Mouse (Mus musculus): Measurements from ENCODE around the gene Col2a1. TPM values are rescaled to one million over a fixed set of nuclear protein-coding genes. Genes with fewer than 3 reads are reported as not detected.
A peak's percentile ranks its signal among the peaks of the same experiment; 100 is the strongest.

Col2a1 gene
- polyA plus RNA-seq, 1 experiment from 2014 or later: 2.5 TPM

- H3K27ac ChIP-seq (ENCODE audit: low read length): no peak overlapping the region
- H3K4me1 ChIP-seq (ENCODE audit: control insufficient read depth, insufficient read depth, low read length): peaks cover 33% of the 10 kb centered on the region
- no peak overlapping the region for H3K4me3 ChIP-seq (ENCODE audit: low read depth, low read length)
- no peaks in the 10 kb centered on the region for H3K36me3 ChIP-seq (ENCODE audit: control insufficient read depth, insufficient read depth, low read length)
- no peak overlapping the region for H3K4me2 ChIP-seq (replicated peaks; ENCODE audit: low read depth, low read length)
- H3K9ac ChIP-seq (replicated peaks; ENCODE audit: low read depth, low read length): no peak overlapping the region
- ATAC-seq (ENCODE audit: insufficient number of reproducible peaks, insufficient read depth, low FRiP score, low read depth): no peak
- whole genome bisulfite sequencing: 27% methylated on average over 7 of the region's 7 CpGs
- H3K9me3 ChIP-seq (ENCODE audit: control insufficient read depth, low read depth, low read length): no peaks in the 10 kb centered on the region
- peaks cover 20% of the 10 kb centered on the region; the same call in 1 of the 2 replicates for H3K27me3 ChIP-seq (ENCODE audit: control insufficient read depth, insufficient read depth, low read length)
Measured at GRCm38 (mm10) chr15:97999991-98000390, 4.5 kb downstream of the Col2a1 start.

- ATAC-seq (ENCODE audit: insufficient number of reproducible peaks, insufficient read depth, low FRiP score, low read depth): no peak
- no peak overlapping the region for H3K4me2 ChIP-seq (replicated peaks; ENCODE audit: low read depth, low read length)
- 29% methylated on average over 13 of the region's 13 CpGs for WGBS
- no peak overlapping the region for H3K9ac ChIP-seq (replicated peaks; ENCODE audit: low read depth, low read length)
- no peaks in the 10 kb centered on the region for H3K9me3 ChIP-seq (ENCODE audit: control insufficient read depth, low read depth, low read length)
- no peaks in the 10 kb centered on the region for H3K36me3 ChIP-seq (ENCODE audit: control insufficient read depth, insufficient read depth, low read length)
- no peak overlapping the region for H3K27ac ChIP-seq (ENCODE audit: low read length)
- H3K27me3 ChIP-seq (ENCODE audit: control insufficient read depth, insufficient read depth, low read length): peaks cover 19% of the 10 kb centered on the region; the same call in 1 of the 2 replicates
- no peak overlapping the region for H3K4me3 ChIP-seq (ENCODE audit: low read depth, low read length)
- peaks cover 30% of the 10 kb centered on the region for H3K4me1 ChIP-seq (ENCODE audit: control insufficient read depth, insufficient read depth, low read length)
Measured at GRCm38 (mm10) chr15:97999546-97999945, 4.9 kb downstream of the Col2a1 start.

- H3K4me1 ChIP-seq (ENCODE audit: control insufficient read depth, insufficient read depth, low read length): peaks cover 11% of the 10 kb centered on the region
- H3K4me3 ChIP-seq (ENCODE audit: low read depth, low read length): no peak overlapping the region
- no peaks in the 10 kb centered on the region for H3K9me3 ChIP-seq (ENCODE audit: control insufficient read depth, low read depth, low read length)
- no peak overlapping the region for H3K27ac ChIP-seq (ENCODE audit: low read length)
- 57% methylated on average over 13 of the region's 13 CpGs for WGBS
- H3K27me3 ChIP-seq (ENCODE audit: control insufficient read depth, insufficient read depth, low read length): peaks cover 11% of the 10 kb centered on the region; the same call in 1 of the 2 replicates
- ATAC-seq (ENCODE audit: insufficient number of reproducible peaks, insufficient read depth, low FRiP score, low read depth): no peak
- no peak overlapping the region for H3K4me2 ChIP-seq (replicated peaks; ENCODE audit: low read depth, low read length)
- no peak overlapping the region for H3K9ac ChIP-seq (replicated peaks; ENCODE audit: low read depth, low read length)
- H3K36me3 ChIP-seq (ENCODE audit: control insufficient read depth, insufficient read depth, low read length): no peaks in the 10 kb centered on the region
Measured at GRCm38 (mm10) chr15:97996716-97997256, 7.7 kb downstream of the Col2a1 start.

DNA sequence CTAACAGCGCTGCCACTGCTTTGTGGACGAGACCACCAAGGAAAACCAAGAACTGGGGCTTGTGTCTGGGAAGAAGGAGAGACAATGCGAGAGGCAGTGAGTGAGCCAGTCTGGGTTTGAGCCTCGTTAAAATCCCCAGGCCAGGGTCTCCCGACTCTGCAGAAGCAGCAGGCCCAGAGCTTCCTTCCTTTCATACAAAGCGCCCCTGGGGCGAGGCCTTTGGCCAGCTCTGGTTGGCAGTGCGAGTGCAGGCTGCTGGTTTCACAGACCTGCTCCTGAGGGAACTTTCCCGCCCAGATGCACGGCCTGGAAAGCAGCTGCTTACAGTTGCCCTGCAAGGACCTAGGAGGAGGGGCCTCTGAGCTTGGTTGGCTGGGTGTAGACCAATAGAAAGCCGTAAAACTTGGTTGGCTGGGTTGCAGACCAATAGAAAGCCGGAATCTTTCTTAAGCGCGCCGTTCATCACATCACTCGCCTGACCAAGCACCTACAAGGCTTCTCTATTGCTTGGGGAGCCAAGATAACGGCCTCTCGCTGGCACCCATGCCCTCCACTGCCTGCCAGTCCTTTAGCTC is 11.7 kb downstream of the Col2a1 start:
- ATAC-seq (ENCODE audit: insufficient number of reproducible peaks, insufficient read depth, low FRiP score, low read depth): peak; percentile 94
- Histone ChIP-seq H3K9ac (replicated peaks; ENCODE audit: low read depth, low read length) (no peak overlapping the region; the same call in 1 of the 2 replicates), H3K27me3 (ENCODE audit: control insufficient read depth, insufficient read depth, low read length) (no peaks in the 10 kb centered on the region), H3K36me3 (ENCODE audit: control insufficient read depth, insufficient read depth, low read length) (no peaks in the 10 kb centered on the region), H3K4me1 (ENCODE audit: control insufficient read depth, insufficient read depth, low read length) (peaks cover 15% of the 10 kb centered on the region), H3K4me2 (replicated peaks; ENCODE audit: low read depth, low read length) (peak overlapping the region; percentile 48), H3K9me3 (ENCODE audit: control insufficient read depth, low read depth, low read length) (no peaks in the 10 kb centered on the region), H3K4me3 (ENCODE audit: low read depth, low read length) (peak overlapping the region; percentile 7; the same call in 1 of the 2 replicates), H3K27ac (ENCODE audit: low read length) (peak overlapping the region; percentile 81)
- 6% methylated on average over 18 of the region's 18 CpGs for WGBS

DNA sequence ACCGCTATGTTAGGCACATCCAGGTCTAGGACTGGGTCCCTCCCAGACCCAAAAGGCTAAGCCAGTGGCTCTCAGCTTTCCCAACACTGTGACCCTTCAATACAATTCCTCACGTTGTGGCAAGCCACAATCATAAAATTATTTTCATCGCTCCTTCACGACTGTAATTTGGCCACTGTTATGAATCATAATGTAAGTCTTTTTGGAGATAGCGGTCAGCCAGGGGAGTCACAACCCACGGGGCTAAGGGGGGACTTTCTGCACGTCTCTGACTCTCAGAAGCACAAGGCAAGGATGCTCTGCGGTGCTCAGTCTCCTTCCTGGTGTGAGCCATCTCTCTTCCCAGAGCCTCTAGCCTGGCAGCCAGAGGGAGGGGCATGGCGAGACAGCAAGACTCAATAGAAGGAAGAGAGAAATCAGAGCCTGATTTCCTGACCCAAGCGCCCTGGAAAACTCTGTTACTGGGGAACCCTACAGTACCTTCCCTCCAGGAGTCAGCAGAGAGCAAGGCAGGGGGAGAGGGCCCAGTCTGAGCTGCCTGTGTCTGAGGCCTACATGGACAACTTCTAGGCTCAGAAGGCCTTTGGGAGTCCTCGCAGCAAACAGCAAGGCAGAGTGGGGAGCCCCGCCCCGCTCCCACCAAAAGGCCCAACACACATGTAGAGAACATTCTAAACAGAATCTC is 12.3 kb downstream of the Col2a1 start:
- Histone ChIP-seq H3K36me3 (ENCODE audit: control insufficient read depth, insufficient read depth, low read length) (no peaks in the 10 kb centered on the region), H3K9ac (replicated peaks; ENCODE audit: low read depth, low read length) (no peak overlapping the region; the same call in 1 of the 2 replicates), H3K4me3 (ENCODE audit: low read depth, low read length) (no peak overlapping the region), H3K27me3 (ENCODE audit: control insufficient read depth, insufficient read depth, low read length) (no peaks in the 10 kb centered on the region), H3K9me3 (ENCODE audit: control insufficient read depth, low read depth, low read length) (no peaks in the 10 kb centered on the region), H3K4me1 (ENCODE audit: control insufficient read depth, insufficient read depth, low read length) (peaks cover 15% of the 10 kb centered on the region), H3K27ac (ENCODE audit: low read length) (peak overlapping the region; percentile 81), H3K4me2 (replicated peaks; ENCODE audit: low read depth, low read length) (peak overlapping the region; percentile 48; the same call in 1 of the 2 replicates)
- 0 out of 2 replicates have a peak, but pooled peaks have one; percentile 0 for ATAC-seq (ENCODE audit: insufficient number of reproducible peaks, insufficient read depth, low FRiP score, low read depth)
- 55% methylated on average over 13 of the region's 13 CpGs for WGBS

GRCm38 (mm10) chr15:97991285-97991895 is 13.1 kb downstream of the Col2a1 start:
- 31% methylated on average over 12 of the region's 12 CpGs for WGBS
- no peak overlapping the region for H3K4me3 ChIP-seq (ENCODE audit: low read depth, low read length)
- no peak overlapping the region for H3K27ac ChIP-seq (ENCODE audit: low read length)
- ATAC-seq (ENCODE audit: insufficient number of reproducible peaks, insufficient read depth, low FRiP score, low read depth): no peak
- H3K4me1 ChIP-seq (ENCODE audit: control insufficient read depth, insufficient read depth, low read length): peaks cover 15% of the 10 kb centered on the region
- H3K9me3 ChIP-seq (ENCODE audit: control insufficient read depth, low read depth, low read length): no peaks in the 10 kb centered on the region
- no peak overlapping the region for H3K9ac ChIP-seq (replicated peaks; ENCODE audit: low read depth, low read length)
- no peak overlapping the region for H3K4me2 ChIP-seq (replicated peaks; ENCODE audit: low read depth, low read length)
- H3K27me3 ChIP-seq (ENCODE audit: control insufficient read depth, insufficient read depth, low read length): no peaks in the 10 kb centered on the region
- no peaks in the 10 kb centered on the region for H3K36me3 ChIP-seq (ENCODE audit: control insufficient read depth, insufficient read depth, low read length)

- H3K4me1 ChIP-seq (ENCODE audit: control insufficient read depth, insufficient read depth, low read length): peaks cover 15% of the 10 kb centered on the region
- H3K9me3 ChIP-seq (ENCODE audit: control insufficient read depth, low read depth, low read length): no peaks in the 10 kb centered on the region
- H3K9ac ChIP-seq (replicated peaks; ENCODE audit: low read depth, low read length): no peak overlapping the region
- H3K4me2 ChIP-seq (replicated peaks; ENCODE audit: low read depth, low read length): no peak overlapping the region
- H3K36me3 ChIP-seq (ENCODE audit: control insufficient read depth, insufficient read depth, low read length): no peaks in the 10 kb centered on the region
- 13% methylated on average over 4 of the region's 4 CpGs for WGBS
- no peak for ATAC-seq (ENCODE audit: insufficient number of reproducible peaks, insufficient read depth, low FRiP score, low read depth)
- H3K27me3 ChIP-seq (ENCODE audit: control insufficient read depth, insufficient read depth, low read length): no peaks in the 10 kb centered on the region
- no peak overlapping the region for H3K4me3 ChIP-seq (ENCODE audit: low read depth, low read length)
- no peak overlapping the region for H3K27ac ChIP-seq (ENCODE audit: low read length)
Measured at GRCm38 (mm10) chr15:97990721-97991120, 13.8 kb downstream of the Col2a1 start.

DNA sequence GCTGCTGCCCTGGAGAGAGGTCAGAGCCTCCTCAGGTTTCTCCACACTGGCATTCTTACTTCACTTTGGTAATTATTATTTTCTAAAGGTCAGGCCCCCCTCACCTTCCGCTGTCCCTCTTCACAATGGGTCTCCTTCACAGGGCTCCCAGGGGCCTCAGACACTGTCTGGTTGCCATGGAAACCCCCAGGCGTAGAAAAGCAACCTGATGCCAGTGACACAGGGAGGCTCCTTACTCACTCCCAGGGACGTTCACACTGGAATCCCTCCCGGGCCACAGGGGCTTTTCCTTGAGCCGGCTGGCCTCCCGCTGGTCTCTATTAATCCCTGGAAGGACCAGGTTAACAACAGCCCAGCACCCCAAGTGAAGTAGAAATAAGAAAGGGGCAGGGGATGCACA is 14.4 kb downstream of the Col2a1 start:
- no peak overlapping the region for H3K9ac ChIP-seq (replicated peaks; ENCODE audit: low read depth, low read length)
- H3K9me3 ChIP-seq (ENCODE audit: control insufficient read depth, low read depth, low read length): no peaks in the 10 kb centered on the region
- peaks cover 15% of the 10 kb centered on the region for H3K4me1 ChIP-seq (ENCODE audit: control insufficient read depth, insufficient read depth, low read length)
- WGBS: under 1% methylated on average over 6 of the region's 6 CpGs
- no peak overlapping the region for H3K27ac ChIP-seq (ENCODE audit: low read length)
- ATAC-seq (ENCODE audit: insufficient number of reproducible peaks, insufficient read depth, low FRiP score, low read depth): no peak
- no peak overlapping the region for H3K4me3 ChIP-seq (ENCODE audit: low read depth, low read length)
- no peaks in the 10 kb centered on the region for H3K27me3 ChIP-seq (ENCODE audit: control insufficient read depth, insufficient read depth, low read length)
- no peak overlapping the region for H3K4me2 ChIP-seq (replicated peaks; ENCODE audit: low read depth, low read length)
- no peaks in the 10 kb centered on the region for H3K36me3 ChIP-seq (ENCODE audit: control insufficient read depth, insufficient read depth, low read length)

All from stomach, embryonic 14.5 days (tissue).